Mouse (Mus musculus): ENCODE measurements around the gene Prss36. TPM values are rescaled to one million over a fixed set of nuclear protein-coding genes. Genes with fewer than 3 reads are reported as not detected.
"Not testable (repeated sequence)": the region's sequence is repeated elsewhere in the genome, so short reads cannot be mapped to it uniquely, and the experiment has no call there.

The Prss36 gene
- polyA plus RNA-seq, 1 experiment, result 2.6 TPM

- TF ChIP-seq CTCF (IDR thresholded peaks at IDR 0.05; ENCODE audit: extremely low read depth, insufficient read length, insufficient replicate concordance, low read depth, low read length) (no peak), POLR2A (IDR thresholded peaks at IDR 0.05; ENCODE audit: low read depth, low read length) (no peak)
- WGBS, result 9% methylated on average over 7 of the region's 7 CpGs
- H3K36me3 ChIP-seq (ENCODE audit: control insufficient read depth, insufficient read depth, low read length), result no peaks in the 10 kb centered on the region
- peaks cover 15% of the 10 kb centered on the region for H3K4me1 ChIP-seq (ENCODE audit: control insufficient read depth, insufficient read depth, insufficient read length, low read length)
- peak overlapping the region; percentile 40; the same call in 1 of the 2 replicates for H3K27ac ChIP-seq (ENCODE audit: insufficient read depth, low read depth, low read length)
- no peaks in the 10 kb centered on the region for H3K27me3 ChIP-seq (ENCODE audit: control insufficient read depth, insufficient read depth, low read length)
- H3K4me3 ChIP-seq (ENCODE audit: low read depth, low read length), result no peak overlapping the region
Observed at GRCm38 (mm10) chr7:127899997-127900396, 46.5 kb downstream of the Prss36 start.

- TF ChIP-seq POLR2A (IDR thresholded peaks at IDR 0.05; ENCODE audit: low read depth, low read length) (no peak), CTCF (IDR thresholded peaks at IDR 0.05; ENCODE audit: extremely low read depth, insufficient read length, insufficient replicate concordance, low read depth, low read length) (no peak)
- Histone ChIP-seq H3K27ac (ENCODE audit: insufficient read depth, low read depth, low read length) (no peak overlapping the region), H3K4me3 (ENCODE audit: low read depth, low read length) (no peak overlapping the region), H3K27me3 (ENCODE audit: control insufficient read depth, insufficient read depth, low read length) (no peaks in the 10 kb centered on the region), H3K4me1 (ENCODE audit: control insufficient read depth, insufficient read depth, insufficient read length, low read length) (peaks cover 14% of the 10 kb centered on the region), H3K36me3 (ENCODE audit: control insufficient read depth, insufficient read depth, low read length) (no peaks in the 10 kb centered on the region)
- WGBS, result 31% methylated on average over 10 of the region's 10 CpGs
Observed at GRCm38 (mm10) chr7:127898179-127898956, 48.2 kb downstream of the Prss36 start.

GRCm38 (mm10) chr7:127897542-127897941, 49.0 kb downstream of the Prss36 start:
- TF ChIP-seq POLR2A (IDR thresholded peaks at IDR 0.05; ENCODE audit: low read depth, low read length) (no peak), CTCF (IDR thresholded peaks at IDR 0.05; ENCODE audit: extremely low read depth, insufficient read length, insufficient replicate concordance, low read depth, low read length) (no peak)
- H3K27ac ChIP-seq (ENCODE audit: insufficient read depth, low read depth, low read length), result no peak overlapping the region
- H3K4me3 ChIP-seq (ENCODE audit: low read depth, low read length), result no peak overlapping the region
- 84% methylated on average over 7 of the region's 7 CpGs for WGBS
- peaks cover 4% of the 10 kb centered on the region; the same call in 1 of the 2 replicates for H3K36me3 ChIP-seq (ENCODE audit: control insufficient read depth, insufficient read depth, low read length)
- H3K27me3 ChIP-seq (ENCODE audit: control insufficient read depth, insufficient read depth, low read length), result no peaks in the 10 kb centered on the region
- peaks cover 14% of the 10 kb centered on the region for H3K4me1 ChIP-seq (ENCODE audit: control insufficient read depth, insufficient read depth, insufficient read length, low read length)

GRCm38 (mm10) chr7:127896384-127896783, 50.1 kb downstream of the Prss36 start:
- Histone ChIP-seq H3K4me1 (ENCODE audit: control insufficient read depth, insufficient read depth, insufficient read length, low read length) (peaks cover 14% of the 10 kb centered on the region), H3K27ac (ENCODE audit: insufficient read depth, low read depth, low read length) (no peak overlapping the region), H3K36me3 (ENCODE audit: control insufficient read depth, insufficient read depth, low read length) (peaks cover 4% of the 10 kb centered on the region; the same call in 1 of the 2 replicates), H3K4me3 (ENCODE audit: low read depth, low read length) (no peak overlapping the region), H3K27me3 (ENCODE audit: control insufficient read depth, insufficient read depth, low read length) (no peaks in the 10 kb centered on the region)
- 55% methylated on average over 13 of the region's 13 CpGs for WGBS
- TF ChIP-seq CTCF (IDR thresholded peaks at IDR 0.05; ENCODE audit: extremely low read depth, insufficient read length, insufficient replicate concordance, low read depth, low read length) (peak; percentile 70; the same call in 1 of the 2 replicates), POLR2A (IDR thresholded peaks at IDR 0.05; ENCODE audit: low read depth, low read length) (no peak)

GRCm38 (mm10) chr7:127895891-127896290, 50.6 kb downstream of the Prss36 start:
- not testable (repeated sequence) for H3K36me3 ChIP-seq (ENCODE audit: control insufficient read depth, insufficient read depth, low read length); H3K27me3 ChIP-seq (ENCODE audit: control insufficient read depth, insufficient read depth, low read length); H3K27ac ChIP-seq (ENCODE audit: insufficient read depth, low read depth, low read length); H3K4me3 ChIP-seq (ENCODE audit: low read depth, low read length)
- H3K4me1 ChIP-seq (ENCODE audit: control insufficient read depth, insufficient read depth, insufficient read length, low read length), result peaks cover 14% of the 10 kb centered on the region
- 60% methylated on average over 7 of the region's 7 CpGs for WGBS

GRCm38 (mm10) chr7:127895442-127895841, 51.1 kb downstream of the Prss36 start, which contains the start of the genes Gm21974 and Vkorc1:
Gene Gm21974, minus strand, starts transcription at chr7:127895454.
Gene Vkorc1, minus strand, starts transcription at chr7:127895617.
- peak within 1 kb of the TSS; percentile 31 for H3K27ac ChIP-seq (ENCODE audit: insufficient read depth, low read depth, low read length)
- peaks cover 14% of the 10 kb centered on the region for H3K4me1 ChIP-seq (ENCODE audit: control insufficient read depth, insufficient read depth, insufficient read length, low read length)
- no peaks in the 10 kb centered on the region for H3K27me3 ChIP-seq (ENCODE audit: control insufficient read depth, insufficient read depth, low read length)
- H3K36me3 ChIP-seq (ENCODE audit: control insufficient read depth, insufficient read depth, low read length), result peaks cover 4% of the 10 kb centered on the region; the same call in 1 of the 2 replicates
- TF ChIP-seq CTCF (IDR thresholded peaks at IDR 0.05; ENCODE audit: extremely low read depth, insufficient read length, insufficient replicate concordance, low read depth, low read length), result no peak
- TF ChIP-seq POLR2A (IDR thresholded peaks at IDR 0.05; ENCODE audit: low read depth, low read length), result no peak
- WGBS, result 1% methylated on average over 26 of the region's 26 CpGs
- H3K4me3 ChIP-seq (ENCODE audit: low read depth, low read length), result peak within 1 kb of the TSS; percentile 65

GRCm38 (mm10) chr7:127894480-127894879, 52.0 kb downstream of the Prss36 start:
- TF ChIP-seq POLR2A (IDR thresholded peaks at IDR 0.05; ENCODE audit: low read depth, low read length) (no peak), CTCF (IDR thresholded peaks at IDR 0.05; ENCODE audit: extremely low read depth, insufficient read length, insufficient replicate concordance, low read depth, low read length) (no peak)
- Histone ChIP-seq H3K36me3 (ENCODE audit: control insufficient read depth, insufficient read depth, low read length) (peaks cover 6% of the 10 kb centered on the region; the same call in 1 of the 2 replicates), H3K4me1 (ENCODE audit: control insufficient read depth, insufficient read depth, insufficient read length, low read length) (peaks cover 8% of the 10 kb centered on the region), H3K27ac (ENCODE audit: insufficient read depth, low read depth, low read length) (peak overlapping the region; percentile 31; the same call in 1 of the 2 replicates), H3K4me3 (ENCODE audit: low read depth, low read length) (peak overlapping the region; percentile 65), H3K27me3 (ENCODE audit: control insufficient read depth, insufficient read depth, low read length) (no peaks in the 10 kb centered on the region)
- WGBS, result 25% methylated on average over 5 of the region's 5 CpGs
